Mouse (Mus musculus) E14TG2a.4 (cell line): ENCODE measurements around the gene Hoxa7.

ENCODE experiments used
- H3K27me3 ChIP-seq: 2 replicates; pipeline ENCODE4 v1.6.1; 2014; ENCODE audit warnings: low read length, control low read depth; ENCODE audit not compliant: insufficient read depth
- H3K36me3 ChIP-seq: 2 replicates; pipeline ENCODE4 v1.6.1; 2014; ENCODE audit warnings: low read length, control low read depth; ENCODE audit not compliant: insufficient read depth
- H3K4me1 ChIP-seq: replicated peaks from 2 replicates; pipeline ENCODE4 v1.6.1; 2014; ENCODE audit warnings: low read depth, low read length, control low read depth
- H3K4me3 ChIP-seq: replicated peaks from 2 replicates; pipeline ENCODE4 v1.5.1; 2014; ENCODE audit warnings: mild to moderate bottlenecking, low read length
- H3K9me3 ChIP-seq: 2 replicates; pipeline ENCODE4 v1.6.1; 2014; ENCODE audit warnings: low read length, control low read depth
- CTCF ChIP-seq: conservative IDR thresholded peaks from 2 replicates; pipeline ENCODE4 v1.5.1; 2014; ENCODE audit warnings: low read length
- NANOG ChIP-seq: IDR thresholded peaks from 2 replicates; pipeline ENCODE4 v1.6.1; 2014; ENCODE audit warnings: borderline replicate concordance, low read length, mixed read lengths
- POU5F1 ChIP-seq: IDR thresholded peaks from 2 replicates; pipeline ENCODE4 v1.6.1; 2014; ENCODE audit warnings: low read length, borderline replicate concordance

The Hoxa7 gene

DNA sequence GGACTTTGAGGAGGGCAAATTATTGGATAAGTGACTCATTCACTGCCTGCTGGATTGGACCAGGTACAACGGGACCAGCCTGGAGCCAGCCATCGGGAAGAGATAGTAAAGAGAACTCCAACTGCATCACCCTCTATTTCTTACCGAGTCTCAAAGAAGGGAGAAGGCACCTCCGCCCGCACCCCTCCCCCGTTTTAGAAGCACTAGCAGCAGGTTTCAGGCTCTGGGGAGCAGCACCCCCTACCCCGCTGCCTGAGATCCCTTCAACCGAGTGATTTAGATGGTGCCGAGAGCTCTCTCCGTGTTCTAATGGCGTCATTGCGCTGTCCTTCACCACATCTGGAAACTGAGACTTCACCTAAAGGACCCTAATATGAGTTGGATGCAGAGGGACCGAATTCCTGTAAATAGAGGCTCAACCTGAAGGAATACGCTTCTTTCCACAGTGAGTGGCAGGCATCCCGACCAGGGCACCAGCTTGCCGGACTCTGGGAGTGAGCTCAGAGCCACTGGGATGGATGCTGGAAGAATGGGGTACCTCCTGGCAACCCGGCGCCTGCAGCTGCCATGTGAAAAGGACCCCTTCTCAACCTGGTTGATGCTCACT is 43.8 kb upstream of the Hoxa7 start:
- Histone ChIP-seq H3K36me3 (no peaks in the 10 kb centered on the region), H3K4me3 (no peak overlapping the region), H3K27me3 (peaks cover 94% of the 10 kb centered on the region), H3K4me1 (peaks cover 55% of the 10 kb centered on the region), H3K9me3 (no peaks in the 10 kb centered on the region)
- TF ChIP-seq CTCF = no peak
- no peak for TF ChIP-seq POU5F1
- no peak for TF ChIP-seq NANOG

DNA sequence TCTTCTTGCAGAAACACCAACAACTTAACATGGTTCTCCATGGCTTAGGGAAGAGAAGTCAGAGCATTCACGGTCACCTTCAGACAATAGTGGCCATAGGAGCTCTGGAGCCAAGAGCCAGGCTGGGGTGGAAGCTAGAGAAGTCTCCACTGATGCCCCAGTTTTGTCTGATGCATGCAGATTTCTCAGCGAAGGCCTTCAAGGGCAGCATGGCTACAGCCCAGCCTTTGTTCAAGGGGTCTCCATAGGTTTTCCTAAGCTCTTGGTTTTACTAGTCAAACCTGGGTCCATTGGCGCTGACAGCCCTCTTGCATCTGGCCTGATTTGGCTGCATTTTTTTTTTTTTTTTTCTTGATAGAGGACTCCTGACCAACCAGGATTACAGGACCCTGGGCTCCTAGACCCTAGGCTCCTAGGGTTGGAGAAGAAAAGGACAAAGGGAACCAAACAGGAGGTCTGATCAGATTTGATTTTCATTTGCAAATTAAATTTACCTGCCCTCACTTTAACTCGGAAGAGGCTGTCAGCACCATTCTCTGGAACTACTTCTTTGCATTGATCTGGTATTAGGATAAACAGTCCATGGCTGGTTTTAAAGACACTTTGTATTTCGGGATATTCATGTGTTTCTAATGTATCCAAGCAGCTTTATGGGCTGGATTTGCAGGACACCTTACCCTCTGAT is 42.6 kb upstream of the Hoxa7 start:
- H3K36me3 ChIP-seq = no peaks in the 10 kb centered on the region

DNA sequence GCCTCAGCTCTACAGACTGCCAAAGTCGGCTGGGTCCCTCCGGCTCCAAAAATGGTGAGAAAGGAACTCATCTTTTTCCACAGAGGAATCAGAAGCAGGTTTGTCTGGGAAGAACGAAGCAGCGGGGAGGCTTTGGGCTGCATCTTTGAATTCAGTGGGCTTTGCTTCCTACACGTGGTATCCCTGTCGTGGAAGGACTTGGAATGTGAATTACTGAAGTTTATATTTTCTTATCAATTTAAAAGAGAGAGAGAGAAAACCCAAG is 41.6 kb upstream of the Hoxa7 start:
- Histone ChIP-seq H3K27me3 (peaks cover 91% of the 10 kb centered on the region), H3K9me3 (no peaks in the 10 kb centered on the region), H3K4me3 (no peak overlapping the region), H3K36me3 (no peaks in the 10 kb centered on the region), H3K4me1 (peaks cover 46% of the 10 kb centered on the region)
- TF ChIP-seq CTCF = no peak
- TF ChIP-seq NANOG = no peak
- TF ChIP-seq POU5F1 = no peak

More for the DNA sequence above, 42.6 kb upstream of the Hoxa7 start:
- TF ChIP-seq NANOG (no peak), POU5F1 (no peak), CTCF (no peak)
- Histone ChIP-seq H3K4me3 (no peak overlapping the region), H3K9me3 (no peaks in the 10 kb centered on the region), H3K27me3 (peaks cover 91% of the 10 kb centered on the region), H3K4me1 (peaks cover 54% of the 10 kb centered on the region)

GRCm38 (mm10) chr6:52262463-52263320 is 41.0 kb upstream of the Hoxa7 start:
- TF ChIP-seq POU5F1 (no peak), NANOG (no peak), CTCF (no peak)
- Histone ChIP-seq H3K36me3 (no peaks in the 10 kb centered on the region), H3K27me3 (peaks cover 89% of the 10 kb centered on the region), H3K9me3 (no peaks in the 10 kb centered on the region), H3K4me3 (no peak overlapping the region), H3K4me1 (peaks cover 43% of the 10 kb centered on the region)

GRCm38 (mm10) chr6:52261751-52262462 is 40.3 kb upstream of the Hoxa7 start:
- H3K4me1 ChIP-seq = peaks cover 43% of the 10 kb centered on the region
- peaks cover 90% of the 10 kb centered on the region for H3K27me3 ChIP-seq
- no peaks in the 10 kb centered on the region for H3K36me3 ChIP-seq
- no peaks in the 10 kb centered on the region for H3K9me3 ChIP-seq
- TF ChIP-seq POU5F1 = no peak
- TF ChIP-seq NANOG = no peak
- TF ChIP-seq CTCF = no peak
- no peak overlapping the region for H3K4me3 ChIP-seq

GRCm38 (mm10) chr6:52260654-52261575 is 39.3 kb upstream of the Hoxa7 start, which contains the start of gene Hoxa13:
TSS of gene Hoxa13 (minus strand) at chr6:52260880.
- no peak for TF ChIP-seq CTCF
- no peak for TF ChIP-seq NANOG
- TF ChIP-seq POU5F1 = no peak
- Histone ChIP-seq H3K27me3 (peaks cover 87% of the 10 kb centered on the region), H3K4me3 (peak within 1 kb of the TSS; percentile 72), H3K4me1 (peaks cover 33% of the 10 kb centered on the region), H3K36me3 (no peaks in the 10 kb centered on the region), H3K9me3 (no peaks in the 10 kb centered on the region)

DNA sequence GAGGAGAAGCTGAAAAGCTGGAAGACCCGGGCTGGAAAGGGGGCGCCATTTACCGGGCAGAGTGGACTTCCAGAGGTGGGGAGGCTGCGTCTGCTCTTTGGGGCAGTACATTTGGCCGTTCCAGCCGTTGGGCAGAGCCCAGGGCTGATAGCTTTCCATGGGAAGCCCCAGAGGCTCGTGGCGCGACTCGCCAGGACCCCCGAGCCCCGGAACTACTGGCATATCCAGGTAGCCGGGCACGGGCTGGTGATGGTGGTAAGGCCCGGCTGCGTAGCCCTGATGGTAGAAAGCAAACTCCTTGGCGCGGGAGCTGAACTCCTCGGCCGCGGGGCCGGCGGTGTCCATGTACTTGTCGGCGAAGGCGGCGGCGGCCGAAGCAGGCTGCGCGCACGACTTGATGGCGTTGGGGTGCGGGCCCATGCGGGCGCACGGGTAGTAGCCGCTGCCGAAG is 38.2 kb upstream of the Hoxa7 start:
- peaks cover 26% of the 10 kb centered on the region for H3K4me1 ChIP-seq
- no peaks in the 10 kb centered on the region for H3K36me3 ChIP-seq
- no peaks in the 10 kb centered on the region for H3K9me3 ChIP-seq
- peaks cover 85% of the 10 kb centered on the region for H3K27me3 ChIP-seq
- H3K4me3 ChIP-seq = peak overlapping the region; percentile 72
- TF ChIP-seq POU5F1 (no peak), NANOG (no peak), CTCF (no peak)
